Mouse (Mus musculus): Measurements from ENCODE around the gene Olfr1314. TPM values are rescaled to one million over a fixed set of nuclear protein-coding genes. Genes with fewer than 3 reads are reported as not detected.

Olfr1314 gene
- not detected for polyA plus RNA-seq (2014; fragmentation: Illumina TruSeq; extraction: RNeasy Lipid Tissue Mini Kit (QIAGEN cat#74804); ENCODE audit: low replicate concordance)

GRCm38 (mm10) chr2:112096681-112097080 lies at the start of gene Olfr1314:
Gene Olfr1314 (minus strand): TSS chr2:112096781.

GRCm38 (mm10) chr2:112140029-112140428 lies 43.4 kb upstream of the Olfr1314 start, which contains the start of gene Olfr1317:
Gene Olfr1317 (plus strand): TSS chr2:112140329.

GRCm38 (mm10) chr2:112134877-112135276 lies 38.3 kb upstream of the Olfr1314 start, which contains the start of gene Olfr1316:
Gene Olfr1316 (minus strand): TSS chr2:112134977.

GRCm38 (mm10) chr2:112115340-112115739 lies 18.8 kb upstream of the Olfr1314 start, which contains the start of gene Olfr1315-ps1:
Gene Olfr1315-ps1 (minus strand): TSS chr2:112115440.

GRCm38 (mm10) chr2:112077743-112078142 lies 18.8 kb downstream of the Olfr1314 start, which contains the start of gene Olfr1313:
Gene Olfr1313 (minus strand): TSS chr2:112077843.

GRCm38 (mm10) chr2:112050138-112050537 lies 46.4 kb downstream of the Olfr1314 start, which contains the start of gene Olfr1312:
Gene Olfr1312 (minus strand): TSS chr2:112050238.

Other genes starting within 250 kb of the Olfr1314 start
- not detected for gene Olfr1305, start 219.6 kb downstream of the Olfr1314 start, polyA plus RNA-seq (2014; fragmentation: Illumina TruSeq; extraction: RNeasy Lipid Tissue Mini Kit (QIAGEN cat#74804); ENCODE audit: low replicate concordance)
- gene Olfr1306, start 180.5 kb downstream of the Olfr1314 start, polyA plus RNA-seq (2014; fragmentation: Illumina TruSeq; extraction: RNeasy Lipid Tissue Mini Kit (QIAGEN cat#74804); ENCODE audit: low replicate concordance) = not detected
- gene Olfr1307, start 147.3 kb downstream of the Olfr1314 start, polyA plus RNA-seq (2014; fragmentation: Illumina TruSeq; extraction: RNeasy Lipid Tissue Mini Kit (QIAGEN cat#74804); ENCODE audit: low replicate concordance) = not detected
- not detected for gene Olfr1308, start 131.8 kb downstream of the Olfr1314 start, polyA plus RNA-seq (2014; fragmentation: Illumina TruSeq; extraction: RNeasy Lipid Tissue Mini Kit (QIAGEN cat#74804); ENCODE audit: low replicate concordance)
- gene Olfr1309, start 106.5 kb downstream of the Olfr1314 start, polyA plus RNA-seq (2014; fragmentation: Illumina TruSeq; extraction: RNeasy Lipid Tissue Mini Kit (QIAGEN cat#74804); ENCODE audit: low replicate concordance) = not detected
- not detected for gene Olfr1310, start 84.1 kb downstream of the Olfr1314 start, polyA plus RNA-seq (2014; fragmentation: Illumina TruSeq; extraction: RNeasy Lipid Tissue Mini Kit (QIAGEN cat#74804); ENCODE audit: low replicate concordance)
- gene Olfr1311, start 72.4 kb downstream of the Olfr1314 start, polyA plus RNA-seq (2014; fragmentation: Illumina TruSeq; extraction: RNeasy Lipid Tissue Mini Kit (QIAGEN cat#74804); ENCODE audit: low replicate concordance) = not detected
- not detected for gene Olfr1312, start 46.5 kb downstream of the Olfr1314 start, polyA plus RNA-seq (2014; fragmentation: Illumina TruSeq; extraction: RNeasy Lipid Tissue Mini Kit (QIAGEN cat#74804); ENCODE audit: low replicate concordance)
- gene Olfr1313, start 18.9 kb downstream of the Olfr1314 start, polyA plus RNA-seq (2014; fragmentation: Illumina TruSeq; extraction: RNeasy Lipid Tissue Mini Kit (QIAGEN cat#74804); ENCODE audit: low replicate concordance) = not detected
- gene Olfr1315-ps1, start 18.7 kb upstream of the Olfr1314 start, polyA plus RNA-seq (2014; fragmentation: Illumina TruSeq; extraction: RNeasy Lipid Tissue Mini Kit (QIAGEN cat#74804); ENCODE audit: low replicate concordance) = not detected
- not detected for gene Olfr1316, start 38.2 kb upstream of the Olfr1314 start, polyA plus RNA-seq (2014; fragmentation: Illumina TruSeq; extraction: RNeasy Lipid Tissue Mini Kit (QIAGEN cat#74804); ENCODE audit: low replicate concordance)
- gene Olfr1317, start 43.5 kb upstream of the Olfr1314 start, polyA plus RNA-seq (2014; fragmentation: Illumina TruSeq; extraction: RNeasy Lipid Tissue Mini Kit (QIAGEN cat#74804); ENCODE audit: low replicate concordance) = not detected
- not detected for gene Olfr1318, start 57.4 kb upstream of the Olfr1314 start, polyA plus RNA-seq (2014; fragmentation: Illumina TruSeq; extraction: RNeasy Lipid Tissue Mini Kit (QIAGEN cat#74804); ENCODE audit: low replicate concordance)
- gene Lpcat4, start 142.7 kb upstream of the Olfr1314 start, polyA plus RNA-seq (2014; fragmentation: Illumina TruSeq; extraction: RNeasy Lipid Tissue Mini Kit (QIAGEN cat#74804); ENCODE audit: low replicate concordance) = not detected
- gene Nutm1, start 162.5 kb upstream of the Olfr1314 start, polyA plus RNA-seq (2014; fragmentation: Illumina TruSeq; extraction: RNeasy Lipid Tissue Mini Kit (QIAGEN cat#74804); ENCODE audit: low replicate concordance) = not detected
- gene Nop10, start 165.1 kb upstream of the Olfr1314 start, polyA plus RNA-seq (2014; fragmentation: Illumina TruSeq; extraction: RNeasy Lipid Tissue Mini Kit (QIAGEN cat#74804); ENCODE audit: low replicate concordance) = 12.3 TPM
- gene Slc12a6, start 169.0 kb upstream of the Olfr1314 start, polyA plus RNA-seq (2014; fragmentation: Illumina TruSeq; extraction: RNeasy Lipid Tissue Mini Kit (QIAGEN cat#74804); ENCODE audit: low replicate concordance) = 97.3 TPM
- not detected for gene Gm21985, start 169.5 kb upstream of the Olfr1314 start, polyA plus RNA-seq (2014; fragmentation: Illumina TruSeq; extraction: RNeasy Lipid Tissue Mini Kit (QIAGEN cat#74804); ENCODE audit: low replicate concordance)

Measured in small intestine, adult 10 weeks (tissue).